Mouse (Mus musculus) embryonic facial prominence, embryonic 12.5 days (tissue): ENCODE measurements around the gene Mrpl33. TPM values are rescaled to one million over a fixed set of nuclear protein-coding genes. Genes with fewer than 3 reads are reported as not detected.
"Not testable (repeated sequence)": the region's sequence is repeated elsewhere in the genome, so short reads cannot be mapped to it uniquely, and the experiment has no call there.

Source experiments
- ATAC-seq: fragments of 200-750 bp; cut with Nextera tagmentation; 2 replicates; pipeline ENCODE4 v1.8.0; 2017; ENCODE audit not compliant: insufficient number of reproducible peaks, insufficient read depth, low FRiP score, low TSS enrichment
- H3K27ac ChIP-seq: fragments of 300-500 bp; sonication (generic); 2 replicates; pipeline ENCODE4 v1.5.1; 2016; ENCODE audit warnings: mild to moderate bottlenecking
- H3K27me3 ChIP-seq: fragments of 300-500 bp; sonication (generic); 2 replicates; pipeline ENCODE4 v1.6.1; 2016; ENCODE audit warnings: mild to moderate bottlenecking, moderate library complexity
- H3K36me3 ChIP-seq: fragments of 300-500 bp; sonication (generic); 2 replicates; pipeline ENCODE4 v1.6.1; 2016; ENCODE audit warnings: mild to moderate bottlenecking
- H3K4me1 ChIP-seq: fragments of 300-500 bp; sonication (generic); 2 replicates; pipeline ENCODE4 v1.6.1; 2016
- H3K4me2 ChIP-seq: fragments of 300-500 bp; sonication (generic); replicated peaks from 2 replicates; pipeline ENCODE4 v1.6.1; 2016; ENCODE audit warnings: mild to moderate bottlenecking, moderate library complexity
- H3K4me3 ChIP-seq: fragments of 300-500 bp; sonication (generic); 2 replicates; pipeline ENCODE4 v1.5.1; 2016; ENCODE audit warnings: mild to moderate bottlenecking
- H3K9ac ChIP-seq: fragments of 300-500 bp; sonication (generic); 2 replicates; pipeline ENCODE4 v1.6.1; 2016; ENCODE audit warnings: mild to moderate bottlenecking, moderate library complexity
- H3K9me3 ChIP-seq: fragments of 300-500 bp; sonication (generic); 2 replicates; pipeline ENCODE4 v1.6.1; 2016; ENCODE audit warnings: mild to moderate bottlenecking, moderate library complexity
- WGBS: fragments of 180-500 bp; shearing (Covaris S2); methylation state at CpG from one replicate; pipeline ENCODE4 v1.1.7; 2016; 5-methylcytosine and 5-hydroxymethylcytosine counted together
- polyA plus RNA-seq: library from polyadenylated mRNA; unstranded; fragments of >200 nt; fragmentation: Nextera tagmentation; extraction: Ambion mirVana; gene quantifications from 2 replicates; pipeline ENCODE4 v1.2.1, GENCODE M21; 2016

Mrpl33 gene
- polyA plus RNA-seq, 1 experiment from 2014 or later, result 230 TPM

GRCm38 (mm10) chr5:31627117-31627516 is 30.4 kb downstream of the Mrpl33 start:
- Histone ChIP-seq H3K4me1 (peaks cover 20% of the 10 kb centered on the region), H3K4me2 (no peak overlapping the region), H3K27ac (no peak overlapping the region), H3K27me3 (no peaks in the 10 kb centered on the region), H3K9ac (no peak overlapping the region), H3K9me3 (no peaks in the 10 kb centered on the region), H3K4me3 (no peak overlapping the region), H3K36me3 (peaks cover 10% of the 10 kb centered on the region)
- 43% methylated on average over 3 of the region's 3 CpGs for WGBS
- no peak for ATAC-seq

- Histone ChIP-seq H3K4me2 (no peak overlapping the region), H3K9ac (no peak overlapping the region), H3K36me3 (0 out of 2 replicates have a peak, but pooled peaks cover 6% of the 10 kb centered on the region), H3K9me3 (no peaks in the 10 kb centered on the region), H3K27me3 (no peaks in the 10 kb centered on the region), H3K27ac (no peak overlapping the region), H3K4me3 (no peak overlapping the region), H3K4me1 (peaks cover 20% of the 10 kb centered on the region)
- no peak for ATAC-seq
- 66% methylated on average over 9 of the region's 9 CpGs for WGBS
These were observed 31.1 kb downstream of the Mrpl33 start for GRCm38 (mm10) chr5:31627562-31628526.

- Histone ChIP-seq H3K4me3 (no peak overlapping the region), H3K27ac (no peak overlapping the region), H3K4me2 (no peak overlapping the region), H3K27me3 (no peaks in the 10 kb centered on the region), H3K36me3 (0 out of 2 replicates have a peak, but pooled peaks cover 6% of the 10 kb centered on the region), H3K9ac (no peak overlapping the region), H3K4me1 (peaks cover 20% of the 10 kb centered on the region), H3K9me3 (no peaks in the 10 kb centered on the region)
- WGBS, result 88% methylated on average over 8 of the region's 8 CpGs
- ATAC-seq, result no peak
These were observed 31.8 kb downstream of the Mrpl33 start for GRCm38 (mm10) chr5:31628555-31628954.

- Histone ChIP-seq H3K27me3 (no peaks in the 10 kb centered on the region), H3K4me1 (peaks cover 20% of the 10 kb centered on the region), H3K4me2 (no peak overlapping the region), H3K36me3 (0 out of 2 replicates have a peak, but pooled peaks cover 6% of the 10 kb centered on the region), H3K4me3 (no peak overlapping the region), H3K9ac (no peak overlapping the region), H3K27ac (peak overlapping the region; percentile 83; the same call in 1 of the 2 replicates), H3K9me3 (no peaks in the 10 kb centered on the region)
- peak; percentile 54; the same call in 1 of the 2 replicates for ATAC-seq
- 27% methylated on average over 5 of the region's 5 CpGs for WGBS
These were observed 33.3 kb downstream of the Mrpl33 start for GRCm38 (mm10) chr5:31630064-31630463.

- H3K9ac ChIP-seq, H3K9me3 ChIP-seq, H3K27me3 ChIP-seq, H3K36me3 ChIP-seq, H3K4me3 ChIP-seq, H3K4me2 ChIP-seq, ATAC-seq: not testable (repeated sequence)
- Histone ChIP-seq H3K4me1 (peaks cover 24% of the 10 kb centered on the region), H3K27ac (0 out of 2 replicates have a peak overlapping the region, but pooled peaks have one; percentile 83)
- WGBS, result 94% methylated on average over 4 of the region's 4 CpGs
These were observed 34.4 kb downstream of the Mrpl33 start for GRCm38 (mm10) chr5:31631169-31631568.

GRCm38 (mm10) chr5:31634161-31634560 is 37.4 kb downstream of the Mrpl33 start:
- WGBS, result 56% methylated on average over 4 of the region's 4 CpGs
- no peak for ATAC-seq
- H3K36me3 ChIP-seq, result 0 out of 2 replicates have a peak, but pooled peaks cover 6% of the 10 kb centered on the region

GRCm38 (mm10) chr5:31634679-31635078 is 37.9 kb downstream of the Mrpl33 start:
- peaks cover 14% of the 10 kb centered on the region for H3K4me1 ChIP-seq
- H3K9ac ChIP-seq, result no peak overlapping the region
- no peak overlapping the region for H3K4me2 ChIP-seq
- H3K27me3 ChIP-seq, result no peaks in the 10 kb centered on the region
- H3K9me3 ChIP-seq, result no peaks in the 10 kb centered on the region
- no peak for ATAC-seq
- H3K36me3 ChIP-seq, result 0 out of 2 replicates have a peak, but pooled peaks cover 6% of the 10 kb centered on the region
- H3K4me3 ChIP-seq, result no peak overlapping the region
- no peak overlapping the region for H3K27ac ChIP-seq
- WGBS, result 51% methylated on average over 5 of the region's 5 CpGs

More at GRCm38 (mm10) chr5:31634161-31634560, 37.4 kb downstream of the Mrpl33 start:
- H3K4me2 ChIP-seq, result no peak overlapping the region
- H3K9ac ChIP-seq, result no peak overlapping the region
- H3K4me3 ChIP-seq, result no peak overlapping the region
- no peaks in the 10 kb centered on the region for H3K9me3 ChIP-seq
- no peak overlapping the region for H3K27ac ChIP-seq
- peaks cover 18% of the 10 kb centered on the region for H3K4me1 ChIP-seq
- H3K27me3 ChIP-seq, result no peaks in the 10 kb centered on the region

GRCm38 (mm10) chr5:31636636-31637253 is 40.0 kb downstream of the Mrpl33 start:
- H3K9ac ChIP-seq, result no peak overlapping the region
- whole genome bisulfite sequencing, result 65% methylated on average over 9 of the region's 9 CpGs

GRCm38 (mm10) chr5:31640542-31640941 is 43.8 kb downstream of the Mrpl33 start:
- no peak overlapping the region for H3K4me2 ChIP-seq
- no peak overlapping the region for H3K27ac ChIP-seq
- no peak overlapping the region for H3K4me3 ChIP-seq
- H3K4me1 ChIP-seq, result peaks cover 4% of the 10 kb centered on the region; the same call in 1 of the 2 replicates
- no peak overlapping the region for H3K9ac ChIP-seq
- no peak for ATAC-seq
- H3K36me3 ChIP-seq, result no peaks in the 10 kb centered on the region
- H3K9me3 ChIP-seq, result no peaks in the 10 kb centered on the region
- 97% methylated on average over 2 of the region's 2 CpGs for WGBS
- no peaks in the 10 kb centered on the region for H3K27me3 ChIP-seq

More at GRCm38 (mm10) chr5:31636636-31637253, 40.0 kb downstream of the Mrpl33 start:
- Histone ChIP-seq H3K4me3 (no peak overlapping the region), H3K27me3 (no peaks in the 10 kb centered on the region), H3K4me2 (no peak overlapping the region), H3K4me1 (peaks cover 4% of the 10 kb centered on the region; the same call in 1 of the 2 replicates), H3K27ac (no peak overlapping the region), H3K9me3 (no peaks in the 10 kb centered on the region), H3K36me3 (0 out of 2 replicates have a peak, but pooled peaks cover 5% of the 10 kb centered on the region)
- no peak for ATAC-seq

- H3K4me1 ChIP-seq, result no peaks in the 10 kb centered on the region
- no peak for ATAC-seq
- no peaks in the 10 kb centered on the region for H3K9me3 ChIP-seq
- no peak overlapping the region for H3K4me2 ChIP-seq
- WGBS, result 89% methylated on average over 3 of the region's 3 CpGs
- no peaks in the 10 kb centered on the region for H3K27me3 ChIP-seq
- H3K9ac ChIP-seq, result no peak overlapping the region
- no peak overlapping the region for H3K4me3 ChIP-seq
- H3K27ac ChIP-seq, result no peak overlapping the region
- H3K36me3 ChIP-seq, result no peaks in the 10 kb centered on the region
These were observed 45.6 kb downstream of the Mrpl33 start for GRCm38 (mm10) chr5:31642300-31642699.

- H3K9ac ChIP-seq, result no peak overlapping the region
- no peak overlapping the region for H3K27ac ChIP-seq
- H3K4me2 ChIP-seq, result no peak overlapping the region
- H3K27me3 ChIP-seq, result no peaks in the 10 kb centered on the region
- no peaks in the 10 kb centered on the region for H3K36me3 ChIP-seq
- no peak overlapping the region for H3K4me3 ChIP-seq
- H3K9me3 ChIP-seq, result no peaks in the 10 kb centered on the region
- no peak for ATAC-seq
- WGBS, result 79% methylated on average over 4 of the region's 4 CpGs
- no peaks in the 10 kb centered on the region for H3K4me1 ChIP-seq
These were observed 47.5 kb downstream of the Mrpl33 start for GRCm38 (mm10) chr5:31644272-31644671.
